Mouse (Mus musculus): ENCODE results near the gene Naxe.

- no peak for TF ChIP-seq CTCF (IDR thresholded peaks at IDR 0.05; ENCODE audit: borderline replicate concordance, control insufficient read depth, extremely low read depth, insufficient read depth, low read length, poor library complexity)
- no peak for TF ChIP-seq POLR2A (IDR thresholded peaks at IDR 0.05; ENCODE audit: control insufficient read depth, extremely low read depth, insufficient read depth, low read length, poor library complexity)
These were observed 34.9 kb downstream of the Naxe start for GRCm38 (mm10) chr3:88023192-88024074.
